Mouse (Mus musculus) megakaryocyte, adult 5-6 weeks (primary cell): ENCODE results near the gene Agtpbp1. TPM values are rescaled to one million over a fixed set of nuclear protein-coding genes. Genes with fewer than 3 reads are reported as not detected.
A peak's percentile ranks its signal among the peaks of the same experiment; 100 is the strongest.

ENCODE experiments used
- ATAC-seq: 2 replicates; pipeline ENCODE4 v1.8.0; 2016; ENCODE audit warnings: mild to moderate bottlenecking, inconsistent platforms; ENCODE audit not compliant: poor library complexity, severe bottlenecking
- total RNA-seq, 2 experiments: library from RNA; stranded (forward) in 1 of 2; stranded (reverse) in 1 of 2; fragments of 153-499, 151-499 nt in 1 of 2; fragments of 221-1000, 200-1000 nt in 1 of 2; gene quantifications; 2 replicates each; pipeline versions ENCODE4 v1.2.3 to v1.2.4; 2015 to 2017

The Agtpbp1 gene
- total RNA-seq, 2 experiments from 2014 or later: 71.4 to 73.0 TPM

DNA sequence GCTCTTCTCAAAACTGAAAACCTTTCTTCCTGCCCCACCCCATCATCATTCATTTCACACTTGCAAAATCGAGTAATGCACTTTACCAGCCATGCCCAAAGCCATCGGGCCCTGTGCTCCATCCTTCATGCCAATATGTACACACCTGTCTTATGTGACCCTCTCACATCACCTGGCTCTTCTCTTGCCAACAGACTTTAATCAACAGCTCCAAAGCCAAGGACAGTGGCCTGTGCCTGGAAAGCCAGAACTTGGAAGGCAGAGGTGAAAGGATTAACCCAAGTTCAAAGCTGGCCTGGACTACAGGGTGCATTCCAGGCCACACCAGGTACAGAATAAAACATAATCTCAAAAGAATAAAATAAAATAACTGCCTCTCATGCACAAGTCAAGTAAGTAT, 48.4 kb downstream of the Agtpbp1 start:
- no peak for ATAC-seq

- ATAC-seq: no peak
These were observed 49.3 kb downstream of the Agtpbp1 start for GRCm38 (mm10) chr13:59535746-59536145.

DNA sequence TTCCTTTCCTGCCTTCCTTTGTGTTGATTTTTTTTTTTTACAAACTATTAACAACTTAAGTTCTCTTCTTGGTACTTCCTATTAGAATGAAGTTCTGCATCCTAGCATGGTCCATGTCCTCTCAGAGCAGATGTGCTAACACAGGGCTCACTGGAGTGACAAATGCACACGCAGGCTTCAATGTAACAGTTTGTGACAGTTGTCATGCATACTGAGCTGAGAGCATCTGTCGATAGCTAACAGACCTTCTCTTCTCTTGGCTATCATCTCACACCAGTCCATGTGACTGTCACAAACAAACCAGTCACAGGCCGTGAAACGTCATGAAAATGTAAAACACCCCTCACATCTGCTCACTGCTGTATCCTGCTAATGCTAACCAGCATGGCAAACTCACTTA, 50.7 kb downstream of the Agtpbp1 start:
- ATAC-seq: no peak

GRCm38 (mm10) chr13:59533331-59533730, 51.7 kb downstream of the Agtpbp1 start:
- ATAC-seq: no peak

DNA sequence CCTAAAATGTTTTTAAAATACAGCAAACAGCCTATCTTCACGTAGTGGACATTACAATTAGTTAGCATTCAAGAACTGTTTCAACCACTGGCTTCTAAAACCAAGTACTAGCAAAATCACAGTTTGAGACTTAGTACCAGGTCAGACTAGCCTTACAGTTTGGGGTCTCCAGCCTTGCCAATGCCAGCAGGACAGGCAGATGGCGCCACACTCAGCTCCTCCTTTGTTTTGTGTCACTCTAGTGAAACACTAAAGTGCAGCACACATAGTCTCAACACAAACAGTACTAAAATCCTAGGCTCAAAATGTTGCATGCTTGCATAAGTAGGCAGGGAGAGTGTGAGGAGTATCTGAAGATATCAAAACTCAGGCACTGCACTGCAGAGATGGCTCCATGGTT, 53.8 kb downstream of the Agtpbp1 start:
- no peak for ATAC-seq

- no peak for ATAC-seq
These were observed 54.5 kb downstream of the Agtpbp1 start for GRCm38 (mm10) chr13:59530491-59530890.

- ATAC-seq: no peak
These were observed 63.6 kb downstream of the Agtpbp1 start for GRCm38 (mm10) chr13:59521271-59522064.

GRCm38 (mm10) chr13:59520834-59521233, 64.2 kb downstream of the Agtpbp1 start:
- ATAC-seq: no peak

- ATAC-seq: no peak
These were observed 65.5 kb downstream of the Agtpbp1 start for GRCm38 (mm10) chr13:59519479-59519878.

DNA sequence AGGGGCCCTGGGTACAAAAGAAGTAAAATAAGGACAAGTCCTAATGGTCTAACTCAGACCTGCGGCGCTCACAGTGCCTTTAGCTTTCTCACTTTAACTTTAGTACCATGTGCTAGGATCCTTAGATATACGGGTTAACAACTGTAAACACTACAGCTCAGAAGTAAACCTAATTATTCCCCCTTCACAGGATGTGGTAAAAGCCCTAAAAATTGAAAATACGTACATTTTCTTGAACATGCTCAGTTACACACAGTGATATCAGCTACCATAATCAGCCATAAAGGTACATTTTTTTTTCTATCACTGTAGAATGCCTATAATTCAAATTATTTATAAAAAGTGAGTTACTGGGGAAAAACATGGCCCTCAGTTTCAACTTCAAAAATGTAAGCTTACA, 67.0 kb downstream of the Agtpbp1 start:
- no peak for ATAC-seq

- peak; percentile 71 for ATAC-seq
These were observed 70.0 kb downstream of the Agtpbp1 start for GRCm38 (mm10) chr13:59515074-59515473.

DNA sequence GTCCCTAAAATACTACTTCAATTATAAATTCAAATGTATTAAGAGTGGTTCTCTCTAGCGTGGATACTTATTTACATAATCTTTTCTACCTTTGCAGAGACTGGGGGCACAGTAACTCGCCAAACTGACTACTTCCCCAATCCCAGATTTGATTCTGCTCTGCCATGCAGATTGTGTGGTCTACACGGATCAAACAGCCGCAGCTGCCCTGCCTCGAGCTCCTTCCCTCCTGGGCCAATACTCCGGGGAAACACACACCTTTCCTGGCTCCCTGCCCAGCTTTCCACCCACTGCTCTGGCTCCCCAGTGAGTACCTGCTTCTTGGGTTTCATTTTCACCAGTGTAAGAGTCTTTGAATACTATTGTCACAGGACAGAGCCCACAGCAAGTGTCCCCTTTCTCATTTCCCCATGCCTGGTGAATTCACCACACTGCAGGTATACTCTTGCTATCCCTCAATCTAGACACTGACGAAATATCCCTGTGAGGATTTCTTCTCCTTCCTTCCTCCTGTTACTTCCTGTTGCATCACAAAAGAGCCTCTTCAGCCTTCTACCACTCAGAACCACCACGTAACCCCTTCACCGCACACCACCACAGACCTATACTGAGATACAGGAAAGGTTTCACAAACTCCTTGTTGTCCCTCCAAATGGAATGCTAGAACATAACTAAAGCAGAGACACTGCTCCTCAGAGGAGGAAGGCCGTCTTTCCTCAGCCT, 75.2 kb downstream of the Agtpbp1 start:
- peak; percentile 88 for ATAC-seq

DNA sequence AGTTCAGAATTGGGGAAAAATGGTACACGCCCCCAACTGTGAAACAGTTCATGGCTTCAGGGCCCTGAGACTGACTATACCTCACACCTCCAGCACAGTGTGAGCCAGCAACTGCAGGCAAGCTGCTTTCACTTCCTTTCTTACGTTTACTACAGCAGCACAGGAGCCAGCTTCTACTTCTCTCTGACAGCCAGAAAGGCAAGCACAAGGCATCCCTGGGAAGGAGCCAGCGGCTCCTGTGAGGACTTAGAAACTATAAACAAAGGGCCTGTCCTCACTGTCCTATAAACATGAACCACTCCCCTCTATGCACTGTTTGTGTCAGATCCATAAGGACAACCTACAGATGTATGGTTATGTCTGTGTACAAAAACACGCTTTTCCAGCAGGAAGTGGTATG, 76.4 kb downstream of the Agtpbp1 start:
- peak; percentile 54 for ATAC-seq

DNA sequence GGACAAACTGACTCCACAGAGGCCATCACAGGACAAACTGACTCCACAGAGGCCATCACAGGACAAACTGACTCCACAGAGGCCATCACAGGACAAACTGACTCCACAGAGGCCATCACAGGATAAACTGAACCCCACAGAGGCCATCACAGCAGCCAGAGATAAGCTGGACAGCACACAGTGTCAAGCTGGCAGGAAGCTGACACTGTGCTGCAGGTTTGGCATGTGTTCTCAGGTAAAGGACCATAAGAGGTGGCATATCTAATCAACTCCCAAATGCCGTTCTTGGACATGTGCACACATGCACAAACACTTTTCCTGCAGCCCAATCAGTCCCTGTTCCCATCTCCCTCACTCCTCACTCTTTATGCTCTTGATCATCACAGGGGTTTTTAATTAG, 78.6 kb downstream of the Agtpbp1 start:
- no peak for ATAC-seq

GRCm38 (mm10) chr13:59505867-59506266, 79.2 kb downstream of the Agtpbp1 start:
- ATAC-seq: no peak

DNA sequence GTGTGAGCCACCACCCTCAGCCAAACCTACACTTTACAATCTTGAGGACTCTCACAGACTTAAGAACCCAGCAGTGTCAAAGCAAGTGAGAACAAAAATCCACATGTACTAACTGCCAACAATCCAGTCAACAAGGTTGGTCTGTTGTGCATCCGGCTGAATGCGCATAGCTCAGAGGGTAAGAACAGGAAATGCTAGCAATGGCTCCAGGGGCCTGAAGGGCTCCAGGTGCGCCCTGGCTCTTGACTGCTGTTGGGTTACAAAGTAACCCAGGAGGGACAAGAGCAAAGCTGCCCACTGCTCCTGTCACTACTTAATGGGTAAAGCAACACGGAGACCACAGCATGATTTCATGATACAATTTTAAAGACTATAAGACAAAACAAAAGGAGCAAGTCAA, 81.4 kb downstream of the Agtpbp1 start:
- ATAC-seq: no peak

GRCm38 (mm10) chr13:59499831-59500230, 85.2 kb downstream of the Agtpbp1 start:
- no peak for ATAC-seq

DNA sequence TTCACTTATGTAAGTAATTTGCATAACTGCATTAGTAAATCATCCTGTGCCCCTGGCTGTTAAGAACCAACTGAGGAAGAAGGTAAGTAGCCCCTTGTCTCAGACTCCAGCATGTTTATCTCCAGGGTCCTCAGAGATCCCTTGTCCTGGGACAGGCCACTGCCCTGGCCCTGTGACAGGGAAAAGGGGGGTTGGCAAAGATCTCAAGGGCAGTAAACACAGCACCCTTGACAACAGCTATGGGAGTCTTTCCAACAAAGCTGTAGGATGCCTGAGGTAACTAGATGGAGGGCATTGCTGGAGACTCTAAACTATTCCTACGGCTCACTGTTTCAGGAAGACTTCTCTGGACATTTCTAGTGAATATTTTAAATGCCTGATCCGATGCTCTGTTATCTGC, 85.7 kb downstream of the Agtpbp1 start:
- ATAC-seq: no peak

GRCm38 (mm10) chr13:59498191-59498590, 86.8 kb downstream of the Agtpbp1 start:
- ATAC-seq: no peak

DNA sequence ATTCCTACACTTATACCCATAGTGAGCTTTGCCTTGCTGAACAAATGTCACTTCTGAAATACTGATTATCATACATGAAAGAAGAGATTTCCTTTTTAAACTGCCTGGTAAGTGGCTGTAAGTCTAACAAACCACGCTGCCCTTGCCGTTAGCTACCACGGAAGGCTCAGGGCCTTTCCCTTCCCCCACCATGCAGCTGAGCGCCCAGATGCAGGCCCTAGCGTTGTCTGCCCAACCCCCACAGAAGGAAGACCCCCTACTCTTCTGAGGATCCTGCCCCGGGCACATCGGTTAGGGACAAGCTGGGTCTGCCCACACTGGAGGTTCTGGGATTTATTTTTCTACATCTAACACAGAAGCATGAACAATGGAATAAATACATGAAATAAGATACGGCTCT, 89.2 kb downstream of the Agtpbp1 start:
- no peak for ATAC-seq

DNA sequence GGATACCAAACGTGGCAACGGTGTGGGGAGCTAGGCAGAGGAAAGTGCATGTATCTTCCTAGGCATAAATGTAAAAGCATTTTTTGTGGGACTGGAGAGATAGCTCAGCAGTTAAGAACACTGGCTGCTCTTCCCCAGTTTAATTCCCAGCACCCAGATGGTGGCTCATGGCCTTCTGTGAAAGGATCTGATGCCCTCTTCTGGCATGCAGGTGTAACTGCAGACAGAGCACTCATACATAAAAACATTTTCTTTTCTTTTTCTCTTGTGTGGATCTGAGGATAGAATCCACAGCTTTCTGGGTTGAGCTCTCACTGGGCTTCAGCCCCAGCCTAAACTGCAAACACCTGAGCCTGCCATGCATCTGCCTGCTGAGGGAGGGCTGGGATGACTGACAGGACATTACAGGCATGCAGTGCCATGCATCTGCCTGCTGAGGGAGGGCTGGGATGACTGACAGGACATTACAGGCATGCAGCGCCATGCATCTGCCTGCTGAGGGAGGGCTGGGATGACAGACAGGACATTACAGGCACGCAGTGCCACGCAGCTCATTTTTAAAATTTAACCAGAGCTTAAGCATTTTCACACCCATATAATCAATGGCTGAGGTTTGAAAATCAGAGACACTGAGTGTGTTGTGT, 90.3 kb downstream of the Agtpbp1 start:
- no peak for ATAC-seq

GRCm38 (mm10) chr13:59490726-59491125, 94.3 kb downstream of the Agtpbp1 start:
- no peak for ATAC-seq
